Mouse (Mus musculus) common myeloid progenitor, adult 5-6 weeks (primary cell): ENCODE measurements at regions not wholly inside any gene's neighbourhood (a gene's known extent, or its start where the extent isn't known, plus 50 kb on each side); places are given as distances from the start of the nearest gene placed in this dataset.

Experiments
- ATAC-seq: replicated peaks from 2 replicates; pipeline ENCODE4 v1.8.0; 2016; ENCODE audit warnings: low read depth, mild to moderate bottlenecking, moderate TSS enrichment, inconsistent platforms; ENCODE audit not compliant: poor library complexity, severe bottlenecking

DNA sequence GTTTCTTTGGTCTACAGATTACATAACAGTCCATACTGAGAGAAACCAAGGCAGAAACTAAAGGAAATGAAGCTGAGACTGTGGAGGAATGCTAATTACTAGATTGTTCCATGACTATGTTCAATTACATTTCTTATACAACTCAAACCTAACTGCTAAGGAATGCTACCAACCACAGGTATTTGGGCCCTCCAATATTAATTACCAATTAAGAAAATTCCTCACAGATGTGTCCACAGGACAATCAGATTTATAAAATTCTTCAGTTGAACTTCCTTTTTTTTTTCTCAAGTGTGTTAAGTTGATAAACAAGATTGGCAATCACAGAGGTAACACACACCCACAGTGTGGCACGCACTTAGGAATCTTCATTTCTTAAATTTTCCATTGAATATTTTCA is 196.8 kb upstream of the A730009L09Rik start:
- ATAC-seq, result no peak

DNA sequence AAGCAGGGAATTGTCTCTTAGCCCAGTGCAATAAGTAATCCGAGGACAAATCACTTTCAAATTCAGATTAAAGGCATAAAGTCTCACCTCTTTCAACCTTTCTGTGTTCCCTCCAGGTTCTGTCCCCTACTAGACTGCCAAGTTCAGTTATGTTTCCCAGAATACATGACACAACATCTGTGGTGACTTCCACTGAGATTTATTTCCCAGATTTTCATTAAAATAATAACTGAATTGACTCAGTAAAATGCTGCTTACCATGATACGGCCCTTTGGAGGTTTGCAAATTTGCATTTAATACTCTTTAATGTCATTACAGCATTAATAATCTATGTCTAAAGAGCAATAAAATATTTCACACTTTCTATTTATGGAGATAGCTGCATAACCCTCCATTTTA is 193.4 kb upstream of the A730009L09Rik start:
- ATAC-seq, result no peak

DNA sequence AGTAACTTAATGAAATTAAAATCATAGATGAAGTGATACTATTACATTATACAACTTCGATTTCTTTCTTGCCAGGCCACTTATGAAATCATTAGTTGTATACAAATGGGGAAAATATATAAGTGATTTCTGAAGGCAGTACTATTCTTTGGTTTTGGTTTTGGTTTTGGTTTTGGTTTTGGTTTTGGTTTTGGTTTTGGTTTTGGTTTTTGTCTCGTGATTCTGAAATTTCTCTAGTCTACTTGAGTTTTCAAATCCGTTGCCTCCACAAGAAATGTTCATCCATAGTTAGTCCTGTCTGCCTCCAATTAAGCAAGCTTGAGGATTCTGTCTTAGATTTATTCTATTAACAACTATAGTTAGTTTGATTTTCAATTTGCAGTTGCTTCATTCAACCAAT is 184.6 kb upstream of the A730009L09Rik start:
- ATAC-seq, result no peak

DNA sequence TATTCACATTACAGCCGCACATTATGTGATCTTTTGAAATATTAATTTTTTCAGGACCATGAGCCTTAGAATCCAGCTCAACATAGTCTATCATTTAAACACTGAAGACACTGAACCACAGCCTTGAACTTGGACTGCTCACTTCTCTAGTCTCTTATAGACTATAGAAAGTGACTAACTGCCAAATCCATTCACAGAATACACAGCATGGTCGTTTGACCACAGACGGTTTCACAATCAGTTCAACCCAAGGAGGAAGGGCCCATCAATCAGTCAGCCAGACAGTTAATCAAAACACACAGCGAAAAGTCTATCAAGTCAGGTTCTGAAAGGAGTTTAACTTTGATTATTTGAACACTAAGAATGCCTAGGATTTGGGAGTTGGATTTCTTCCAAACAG is 168.8 kb upstream of the A730009L09Rik start:
- ATAC-seq, result peak; percentile 73

DNA sequence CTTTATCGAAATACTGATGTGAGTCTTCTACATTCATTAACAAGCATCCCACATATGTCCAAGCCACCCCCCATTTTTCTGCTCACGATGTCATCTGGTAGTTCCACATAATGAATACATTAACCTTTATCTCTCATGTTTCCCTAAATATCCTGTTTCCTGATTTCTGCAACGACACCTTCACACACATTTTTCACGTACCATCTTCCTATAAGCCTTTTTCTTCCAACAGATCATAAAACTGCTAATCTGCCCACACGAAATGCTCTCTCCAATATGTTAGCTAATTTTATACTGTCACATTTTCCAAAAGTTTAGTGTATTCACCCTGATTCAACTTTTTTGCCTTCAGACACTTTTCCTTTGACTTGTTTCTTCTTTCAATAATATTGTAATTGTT is 159.8 kb upstream of the A730009L09Rik start:
- no peak for ATAC-seq

DNA sequence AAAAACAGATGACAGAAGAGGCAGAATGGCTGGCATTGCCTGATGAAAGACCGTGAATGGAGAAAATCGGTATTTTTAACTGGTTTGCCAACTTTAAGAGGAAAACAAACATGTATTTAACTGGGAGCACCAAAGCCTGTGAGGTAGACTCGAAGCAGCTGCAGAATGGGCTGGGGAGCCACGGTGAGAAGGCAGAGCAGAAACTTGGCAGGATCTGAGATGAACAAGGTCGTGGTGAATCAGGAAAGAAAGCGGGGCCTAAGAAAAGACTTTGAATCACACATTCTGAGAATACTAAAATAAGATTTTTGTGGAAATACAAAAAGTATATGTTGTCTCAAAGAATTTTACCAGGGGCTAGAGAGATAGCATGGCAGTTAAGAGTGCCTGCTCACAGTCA is 149.0 kb upstream of the A730009L09Rik start:
- no peak for ATAC-seq

DNA sequence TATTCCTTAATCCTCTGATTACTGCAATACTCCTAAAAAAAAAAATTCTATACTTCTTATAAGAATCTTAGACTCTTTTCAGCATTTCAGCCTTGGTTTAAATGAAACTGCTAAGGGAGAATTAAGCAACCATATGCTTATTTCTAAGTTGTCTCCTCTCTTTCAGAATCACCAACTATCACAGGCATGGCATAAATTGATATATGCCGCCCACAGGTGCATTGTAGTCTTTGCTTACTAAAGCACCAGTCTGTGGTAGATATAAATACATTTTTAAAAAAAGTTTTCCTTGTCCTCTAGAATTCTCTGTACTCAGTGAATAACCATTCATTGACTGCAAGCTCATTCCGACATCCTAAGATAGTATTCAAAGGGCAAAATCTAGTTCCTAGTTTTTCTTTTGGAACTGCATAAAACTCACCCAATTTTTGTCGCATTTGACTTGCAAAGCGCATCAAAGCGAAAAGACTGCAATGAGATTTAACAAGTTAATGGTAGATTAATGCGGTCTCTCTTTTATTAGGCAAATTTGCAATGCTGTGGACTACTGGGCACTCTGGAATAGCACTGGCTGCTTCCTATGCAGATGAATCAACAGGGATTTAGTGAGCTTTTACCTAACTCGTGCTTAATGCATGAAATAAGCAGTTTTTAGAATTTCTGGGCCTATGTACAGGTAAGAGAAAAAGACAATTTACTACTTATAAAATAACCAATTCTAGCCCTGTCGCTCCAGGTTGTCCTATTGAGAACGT is 145.8 kb upstream of the A730009L09Rik start:
- ATAC-seq, result no peak

DNA sequence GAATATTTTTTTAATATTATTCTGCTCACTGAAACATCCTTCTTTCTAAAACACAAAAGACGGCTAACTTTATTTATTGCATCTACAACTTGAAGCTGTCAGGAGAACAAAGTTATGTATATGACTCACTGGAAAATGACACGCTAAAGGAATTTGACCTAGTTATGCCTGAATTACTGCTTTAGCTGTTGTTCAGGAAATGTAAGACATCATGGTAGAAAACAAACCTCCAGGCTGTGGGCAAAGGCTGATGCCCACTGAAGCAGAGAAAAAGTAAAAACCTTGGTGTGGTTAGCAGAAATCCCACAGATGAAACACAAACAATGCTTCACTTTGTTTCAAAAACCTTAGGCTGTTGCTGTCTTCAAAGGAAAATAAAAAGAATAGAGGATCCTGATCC is 136.5 kb upstream of the A730009L09Rik start:
- no peak for ATAC-seq

DNA sequence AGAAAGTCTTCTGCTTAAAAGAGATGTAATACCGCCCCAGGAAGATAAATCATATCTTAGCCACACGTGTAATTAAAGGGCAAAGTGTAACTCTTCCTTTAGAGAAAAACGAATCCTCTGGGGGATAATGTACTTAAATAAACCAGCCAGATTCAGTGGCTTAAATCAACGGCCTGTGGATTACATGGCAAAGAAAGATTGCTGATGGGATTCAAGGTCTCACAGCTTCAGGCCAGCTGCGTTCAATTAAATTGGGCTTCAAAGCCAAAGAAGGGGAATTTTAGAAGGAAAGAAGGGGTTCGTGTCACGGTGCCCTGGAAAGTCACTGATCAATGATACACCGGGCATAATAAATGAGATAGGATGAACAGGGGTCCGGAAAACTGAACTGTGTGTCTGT is 123.2 kb upstream of the A730009L09Rik start:
- ATAC-seq, result no peak

DNA sequence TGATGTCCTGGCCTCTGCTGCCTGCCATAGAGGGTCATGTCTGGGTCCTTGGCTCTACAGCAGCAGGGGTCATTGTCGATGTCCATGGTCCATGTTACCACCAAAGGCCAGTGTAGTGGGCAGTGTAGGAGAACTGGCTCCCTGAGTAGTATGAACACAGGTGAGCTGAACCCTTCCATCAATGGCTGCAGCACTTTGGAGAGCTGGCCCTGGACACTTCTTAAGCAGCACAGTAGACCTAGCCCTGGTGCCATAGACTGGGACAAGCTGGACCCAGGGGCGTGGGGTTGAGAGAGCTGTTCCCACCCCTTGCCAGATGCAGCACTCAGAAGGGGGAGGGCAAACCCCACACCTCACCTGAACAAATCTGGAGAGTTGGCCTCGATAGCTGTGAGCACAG is 120.0 kb upstream of the A730009L09Rik start:
- ATAC-seq, result no peak

DNA sequence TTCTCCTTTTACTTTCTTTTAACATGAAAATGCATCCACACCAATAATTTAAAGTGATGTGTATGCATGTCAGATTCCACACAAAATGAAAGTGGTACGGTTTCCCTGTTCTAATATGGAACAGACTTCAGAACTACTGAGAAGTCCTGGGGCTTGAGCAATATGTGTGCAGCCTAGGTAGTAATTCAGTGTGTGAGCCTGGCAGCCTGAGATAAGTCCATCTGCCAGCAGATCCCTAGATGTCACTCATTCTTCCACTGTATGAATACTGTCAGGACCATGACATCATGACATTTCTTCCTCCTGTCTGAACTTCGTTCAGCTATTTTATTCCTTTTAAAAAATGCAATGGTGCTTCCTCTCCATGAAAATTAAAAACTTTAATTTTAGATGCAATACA is 93.3 kb upstream of the A730009L09Rik start:
- no peak for ATAC-seq

DNA sequence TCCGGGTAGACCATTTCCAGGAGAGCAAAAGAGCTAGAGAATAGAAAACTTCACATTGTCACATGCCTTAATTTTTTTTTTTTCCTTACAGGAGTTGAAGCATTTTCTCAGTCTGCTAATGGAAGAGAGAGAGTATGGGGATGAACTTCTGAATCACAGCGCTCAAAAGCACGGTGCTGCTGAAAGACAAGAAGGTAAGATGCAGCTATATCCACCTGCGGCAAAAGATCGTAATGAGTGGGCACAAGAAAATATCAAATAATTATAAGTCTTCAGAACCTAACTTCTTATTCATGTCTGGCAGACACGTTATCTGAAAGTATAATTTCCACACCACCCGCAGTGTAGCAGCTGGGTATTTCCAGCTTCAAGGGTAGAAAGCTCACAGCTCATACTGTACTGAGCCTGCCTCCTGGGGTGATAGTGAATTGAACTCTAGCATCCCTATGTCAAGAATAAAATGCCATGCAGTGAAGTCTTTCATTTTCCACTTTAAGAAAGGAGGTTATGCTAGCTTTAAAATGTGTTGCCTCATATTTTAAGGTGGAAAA is 87.9 kb upstream of the A730009L09Rik start:
- ATAC-seq, result no peak

DNA sequence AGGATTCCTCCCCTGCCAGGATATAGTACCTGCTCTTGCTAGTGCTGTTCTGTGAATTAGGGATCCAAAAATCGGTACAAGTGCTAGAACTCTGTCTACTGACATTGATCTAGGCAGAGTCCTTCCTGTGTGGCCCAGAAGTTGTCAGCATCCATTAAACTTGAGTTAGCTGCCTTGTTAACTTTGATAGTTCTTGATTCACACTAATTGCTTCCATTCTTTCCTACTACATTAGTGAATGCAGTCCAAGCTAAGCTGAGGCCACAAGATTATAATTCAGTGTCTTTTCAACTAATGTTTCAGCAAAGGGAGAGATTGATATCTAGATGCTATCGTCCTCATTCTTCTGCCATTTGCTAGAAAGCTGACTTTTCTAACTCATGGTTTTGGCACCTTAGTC is 58.3 kb upstream of the A730009L09Rik start:
- ATAC-seq, result no peak

DNA sequence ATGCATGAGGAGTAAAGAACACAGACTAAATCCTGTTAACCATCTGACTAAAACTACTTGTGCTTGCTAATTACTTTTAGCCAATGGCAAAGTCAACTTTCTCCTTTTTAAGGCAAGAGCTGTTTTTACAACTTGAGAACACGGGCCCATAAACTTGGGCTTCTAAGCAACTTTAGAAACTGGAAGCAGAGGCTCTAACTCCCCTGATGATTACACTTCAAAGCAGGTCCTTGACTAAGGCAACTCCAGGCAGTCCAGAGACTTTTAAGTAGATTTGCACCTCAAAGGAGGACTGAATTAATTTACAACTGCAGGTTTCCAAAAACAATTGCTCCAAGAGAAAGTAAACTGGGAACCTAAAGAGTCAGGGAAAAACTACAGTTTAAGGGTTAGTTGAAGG is 52.8 kb upstream of the A730009L09Rik start:
- no peak for ATAC-seq
